Mouse (Mus musculus) layer of hippocampus, adult 6 months (tissue): ENCODE data around the gene A230072I06Rik. TPM values are rescaled to one million over a fixed set of nuclear protein-coding genes. Genes with fewer than 3 reads are reported as not detected.

Source experiments
- long read RNA-seq, 2 experiments: library from polyadenylated mRNA; unstranded; transcript quantifications; one replicate each; pipeline ENCODE4 v2.0.0; 2019 to 2020
- polyA plus RNA-seq: library from polyadenylated mRNA; unstranded; fragments of <200 nt; fragmentation: Nextera tagmentation; gene quantifications from 2 replicates; pipeline ENCODE4 v1.2.3, GENCODE M21; 2021

The A230072I06Rik gene
- polyA plus RNA-seq = not detected in 2 replicates
- long read RNA-seq, experiment 1 = 0 reads
- long read RNA-seq, experiment 2 = 0 reads

DNA sequence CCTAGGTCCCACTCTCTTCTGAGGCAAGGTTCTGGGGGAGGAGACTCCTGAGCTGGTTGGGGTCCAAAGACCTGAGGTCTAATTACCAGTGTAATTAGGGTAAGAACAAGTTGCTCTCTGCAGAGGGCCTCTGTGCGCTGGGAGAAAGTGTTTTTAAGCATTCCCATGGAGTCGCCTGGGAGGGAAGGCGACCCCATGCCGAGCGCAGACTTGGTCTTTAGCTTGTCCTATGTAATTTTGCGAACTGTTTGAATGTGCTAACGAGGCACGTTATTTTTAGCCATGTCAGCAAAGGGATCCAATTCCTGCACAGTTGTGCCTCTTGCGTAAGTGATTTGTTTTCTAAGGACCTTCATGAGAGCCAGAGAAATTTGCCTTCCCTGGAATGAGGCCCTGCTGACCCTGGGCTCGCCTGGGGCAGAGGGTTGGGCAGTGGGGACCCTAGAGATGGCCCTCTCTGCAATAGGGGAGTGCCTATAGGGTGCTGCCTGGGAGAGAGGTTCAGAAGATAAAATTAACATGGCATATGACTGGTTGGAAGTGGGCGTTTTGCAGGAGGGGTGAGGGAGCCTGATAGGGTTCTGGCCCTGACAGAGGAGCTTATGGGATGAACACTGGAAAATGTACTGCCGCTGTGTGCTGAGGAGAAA lies at the start of gene A230072I06Rik:
Gene A230072I06Rik (plus strand): TSS at position 157 of the 650 bp plus-strand sequence.

Other genes starting within 250 kb of the A230072I06Rik start
- 1.8 and 2.0 TPM in 2 replicates for gene Sox1, start 116.5 kb downstream of the A230072I06Rik start, polyA plus RNA-seq